Mouse (Mus musculus) kidney, postnatal 14 days (tissue): ENCODE measurements around the gene Tbc1d9.
"Not testable (repeated sequence)": the region's sequence is repeated elsewhere in the genome, so short reads cannot be mapped to it uniquely, and the experiment has no call there.

ENCODE experiments used
- DNase-seq: peaks from one replicate; pipeline ENCODE4 v3.0.0; 2022; ENCODE audit warnings: mixed read lengths

Tbc1d9 gene

DNA sequence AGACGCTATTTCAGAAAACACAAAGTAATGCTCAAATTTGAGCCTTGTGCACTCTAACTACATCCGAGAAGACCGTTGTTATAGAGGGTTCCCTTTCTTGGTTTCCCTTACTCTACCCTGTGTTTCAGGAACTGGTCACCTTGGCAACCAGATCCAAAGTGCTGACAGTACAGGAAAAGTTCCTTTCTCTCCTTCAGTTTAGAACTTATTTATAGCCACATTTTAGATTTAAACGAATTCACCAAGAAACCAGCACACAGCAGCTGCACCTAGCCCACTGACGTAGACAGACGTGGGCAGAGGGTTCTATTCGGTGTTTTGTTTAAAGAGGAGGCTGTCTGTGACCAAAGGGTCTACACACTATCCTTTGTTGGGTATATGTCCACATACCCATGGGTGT is 79.0 kb downstream of the Tbc1d9 start:
- no peak for DNase-seq

DNA sequence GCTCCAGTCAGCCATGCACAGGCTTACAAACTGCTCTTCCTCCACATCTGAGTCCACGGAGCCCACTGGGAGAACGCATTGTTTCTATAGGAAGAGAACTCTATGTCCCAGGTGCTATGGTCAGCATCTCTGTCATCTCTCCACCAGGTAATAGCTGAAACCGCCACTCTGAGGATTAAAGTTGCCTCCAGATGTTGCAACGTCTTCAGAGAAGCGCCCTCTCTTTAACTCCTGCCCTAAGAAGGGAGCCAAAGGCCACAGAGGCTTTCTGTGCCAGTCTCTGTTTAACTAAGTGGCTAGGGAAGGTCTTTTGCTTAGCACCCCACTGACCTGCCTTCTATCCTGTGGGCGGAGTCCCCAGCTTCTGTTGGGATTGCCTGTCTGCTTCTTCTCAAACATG is 85.7 kb downstream of the Tbc1d9 start:
- DNase-seq, result no peak

DNA sequence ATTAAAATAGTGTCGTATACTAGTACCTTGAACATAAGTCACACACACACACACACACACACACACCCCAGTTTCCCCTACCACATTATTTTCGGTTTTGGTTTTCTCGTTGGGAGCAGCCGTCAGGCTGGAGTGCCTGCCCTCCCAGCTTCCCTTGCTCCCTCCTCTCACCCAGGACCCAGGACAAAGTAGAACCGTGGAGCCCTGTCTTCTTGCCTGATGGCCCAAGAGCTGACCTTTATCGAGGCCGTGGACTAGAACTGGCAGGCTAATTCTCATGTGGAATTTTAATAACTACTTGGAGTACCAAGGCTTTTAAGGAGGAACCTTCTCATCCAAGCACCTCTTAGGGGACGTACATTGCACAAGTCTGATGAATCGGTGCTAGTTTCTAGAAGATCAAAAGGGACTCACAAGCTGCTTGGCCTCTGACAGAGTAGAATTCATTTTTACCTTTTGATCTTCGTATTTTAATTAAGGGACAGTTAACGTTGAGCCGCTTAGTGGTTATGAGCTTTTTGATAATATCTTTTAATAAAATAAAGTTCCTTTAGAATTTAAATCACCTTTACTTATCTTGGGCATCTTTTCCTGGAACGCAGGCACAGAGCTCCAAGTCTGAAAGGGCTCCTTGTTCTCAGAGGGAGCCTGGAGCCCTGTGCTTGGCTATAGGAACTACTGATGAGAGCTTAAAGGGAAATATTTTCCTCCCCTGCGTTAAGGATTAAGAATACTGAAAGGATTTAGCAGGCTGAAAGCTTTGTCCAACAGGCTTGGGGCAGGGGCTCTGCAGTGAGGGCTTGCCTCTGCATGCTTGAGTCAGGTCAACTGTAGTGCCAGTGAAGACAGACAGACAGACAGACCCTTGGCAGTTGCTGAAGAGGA is 86.5 kb downstream of the Tbc1d9 start:
- no peak for DNase-seq

- DNase-seq, result no peak
These were observed 87.6 kb downstream of the Tbc1d9 start for GRCm38 (mm10) chr8:83252791-83253190.

DNA sequence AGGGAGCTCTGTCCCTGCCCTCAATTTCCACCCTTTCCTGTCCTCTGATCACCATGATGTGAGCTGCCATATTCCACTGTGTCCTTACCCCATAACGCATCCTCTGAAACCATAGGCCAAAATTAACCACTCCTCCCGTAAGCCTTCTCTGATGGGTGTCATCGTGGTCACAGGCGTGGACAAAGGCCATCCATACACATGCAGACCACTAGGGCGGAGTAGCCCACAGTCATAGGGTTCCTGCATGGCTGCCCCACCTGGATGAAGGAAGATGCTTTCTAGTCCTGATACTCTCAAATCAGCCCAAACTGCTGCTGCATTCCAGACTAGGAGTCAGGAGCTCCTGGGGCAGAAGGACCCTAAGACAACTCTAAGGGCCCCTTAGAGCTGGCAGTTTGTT is 92.5 kb downstream of the Tbc1d9 start:
- no peak for DNase-seq

DNA sequence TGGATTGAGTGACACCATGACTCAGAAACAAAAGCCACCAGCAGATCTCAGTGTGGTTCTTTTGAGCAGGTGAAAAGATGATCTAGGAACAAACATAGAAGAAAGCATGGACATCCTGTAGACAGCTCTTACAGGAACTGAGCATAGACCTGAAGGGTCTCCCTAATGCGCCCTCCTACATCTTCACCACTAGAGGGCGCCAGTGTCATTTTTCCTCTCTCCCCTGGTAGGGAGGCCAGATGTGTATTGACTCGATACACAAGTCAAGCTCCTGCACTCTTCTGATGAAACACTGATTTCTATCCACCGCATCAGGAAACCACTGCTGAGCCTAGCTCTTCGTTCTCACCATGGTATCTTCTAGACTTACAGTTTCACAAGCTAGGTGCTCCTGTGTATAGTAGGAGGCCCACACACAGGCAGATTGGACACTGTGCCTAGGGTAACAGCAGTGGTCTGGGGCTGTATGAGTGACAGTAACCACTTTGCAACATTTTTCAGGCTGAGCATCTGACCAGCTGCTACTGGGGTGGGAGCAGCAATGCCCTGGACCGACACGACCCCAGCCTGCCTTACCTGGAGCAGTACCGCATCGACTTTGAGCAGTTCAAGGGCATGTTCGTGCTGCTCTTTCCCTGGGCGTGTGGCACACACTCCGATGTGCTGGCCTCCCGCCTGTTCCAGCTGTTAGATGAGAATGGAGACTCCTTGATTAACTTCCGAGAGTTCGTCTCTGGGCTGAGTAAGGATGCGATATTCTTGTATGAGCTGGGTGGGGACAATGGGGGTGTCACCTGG is 95.5 kb downstream of the Tbc1d9 start:
- DNase-seq, result peak; percentile 59

GRCm38 (mm10) chr8:83271172-83271571 is 106.0 kb downstream of the Tbc1d9 start:
- no peak for DNase-seq

DNA sequence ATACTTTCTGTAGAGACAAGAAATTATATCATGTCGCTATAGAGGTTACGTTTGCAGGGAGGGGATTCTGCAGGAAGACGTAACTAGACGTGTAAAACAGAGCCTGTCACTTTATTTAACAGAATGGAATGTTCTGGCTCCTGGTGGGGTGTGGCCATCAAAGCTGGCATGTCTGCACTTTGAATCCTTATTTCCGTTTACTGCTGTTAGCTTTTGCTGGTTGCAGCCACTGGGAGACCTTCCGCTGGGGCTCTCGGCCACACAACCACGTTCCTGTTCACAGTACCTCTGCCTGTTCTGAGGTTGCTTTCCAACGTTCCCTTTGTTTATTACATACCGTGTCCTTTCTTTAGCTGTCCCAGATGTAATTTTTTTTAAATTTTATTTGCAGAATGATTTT is 107.3 kb downstream of the Tbc1d9 start:
- DNase-seq, result no peak

GRCm38 (mm10) chr8:83274470-83274869 is 109.3 kb downstream of the Tbc1d9 start:
- DNase-seq, result no peak

- DNase-seq, result no peak
These were observed 113.3 kb downstream of the Tbc1d9 start for GRCm38 (mm10) chr8:83278431-83278830.

GRCm38 (mm10) chr8:83285391-83285790 is 120.2 kb downstream of the Tbc1d9 start:
- no peak for DNase-seq

DNA sequence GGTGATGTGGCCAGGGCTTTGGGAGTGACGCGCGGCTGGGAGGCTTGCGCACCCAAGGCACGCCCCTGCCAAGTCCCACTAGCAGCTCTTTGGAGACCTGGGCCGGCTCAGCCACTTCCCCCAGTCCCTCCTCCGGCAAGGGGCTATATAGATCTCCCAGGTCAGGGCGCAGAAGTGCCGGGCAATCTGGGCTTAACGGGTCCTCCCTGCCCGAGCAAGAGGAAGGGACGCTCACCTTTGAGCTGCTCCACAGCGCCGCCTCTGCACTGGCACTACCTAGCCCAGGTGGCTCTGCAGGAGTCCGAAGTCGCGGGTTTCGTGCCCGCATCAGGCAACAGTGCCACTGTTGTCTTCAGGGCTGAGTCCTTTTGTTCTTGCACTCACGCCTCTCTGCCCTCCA is 125.0 kb downstream of the Tbc1d9 start, which contains the start of gene Ucp1:
Ucp1 (plus strand) TSS at position 177 of the 400 bp plus-strand sequence.
- peak; percentile 27 for DNase-seq

DNA sequence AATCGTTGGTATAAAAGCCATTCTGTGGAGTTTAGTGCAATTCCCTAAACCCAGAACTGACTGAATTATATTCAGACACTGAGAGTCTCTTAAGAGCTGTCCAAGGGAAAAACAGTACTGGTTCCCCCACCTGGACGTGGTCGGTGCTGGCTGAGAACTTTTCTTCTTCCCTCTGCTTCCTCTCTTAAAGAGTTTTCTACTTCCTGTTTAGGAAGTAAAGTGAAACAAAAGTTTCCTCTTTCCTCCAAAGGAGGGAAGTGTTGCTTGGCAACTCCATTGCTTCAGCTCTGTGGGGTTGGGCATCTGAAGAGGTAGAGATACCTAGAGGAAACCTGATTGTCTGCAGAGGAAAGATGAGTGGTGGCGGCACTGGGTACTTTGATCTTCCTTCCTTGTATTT is 132.2 kb downstream of the Tbc1d9 start:
- DNase-seq, result no peak

- DNase-seq, result no peak
These were observed 135.0 kb downstream of the Tbc1d9 start for GRCm38 (mm10) chr8:83300135-83300534.

DNA sequence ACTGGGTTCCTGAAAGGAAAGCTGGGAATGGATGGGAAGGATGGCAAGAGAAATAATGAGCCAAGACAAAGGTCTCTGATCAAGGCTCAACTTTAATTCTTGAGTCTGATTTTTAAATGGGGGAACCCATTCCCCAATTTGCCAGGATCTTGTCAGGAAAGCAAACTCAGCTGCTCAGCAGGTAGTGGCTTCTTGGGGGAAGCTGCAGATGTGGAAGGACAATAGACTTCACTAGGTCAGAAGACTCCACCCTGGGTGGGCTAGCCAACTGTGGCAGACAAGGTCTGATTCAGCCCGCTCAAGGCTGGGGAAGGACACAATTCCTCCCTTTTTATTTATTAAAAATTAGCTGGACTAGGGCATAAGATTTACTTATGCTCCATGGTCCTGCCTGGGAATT is 139.8 kb downstream of the Tbc1d9 start:
- no peak for DNase-seq

GRCm38 (mm10) chr8:83309836-83310235 is 144.7 kb downstream of the Tbc1d9 start:
- DNase-seq, result no peak

GRCm38 (mm10) chr8:83315084-83315483 is 149.9 kb downstream of the Tbc1d9 start:
- not testable (repeated sequence) for DNase-seq

DNA sequence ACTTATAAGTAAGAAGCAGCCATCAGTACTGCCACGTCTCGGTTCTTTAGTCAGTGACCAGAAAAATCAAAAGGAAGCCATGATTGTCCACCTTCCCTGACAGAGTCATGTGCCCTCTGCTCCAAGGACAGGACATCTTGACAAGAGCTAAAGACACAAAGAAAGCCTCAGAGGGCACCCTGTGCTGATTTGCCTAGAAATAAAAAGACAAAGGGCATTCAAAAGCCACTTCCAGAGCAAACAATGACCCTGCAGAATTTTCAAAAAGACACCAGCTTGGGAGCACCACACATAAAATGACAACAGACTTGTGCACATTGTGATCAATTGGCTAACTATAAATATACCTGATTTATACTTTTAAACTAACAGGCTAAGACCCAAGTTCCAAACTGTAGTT is 150.5 kb downstream of the Tbc1d9 start:
- no peak for DNase-seq

DNA sequence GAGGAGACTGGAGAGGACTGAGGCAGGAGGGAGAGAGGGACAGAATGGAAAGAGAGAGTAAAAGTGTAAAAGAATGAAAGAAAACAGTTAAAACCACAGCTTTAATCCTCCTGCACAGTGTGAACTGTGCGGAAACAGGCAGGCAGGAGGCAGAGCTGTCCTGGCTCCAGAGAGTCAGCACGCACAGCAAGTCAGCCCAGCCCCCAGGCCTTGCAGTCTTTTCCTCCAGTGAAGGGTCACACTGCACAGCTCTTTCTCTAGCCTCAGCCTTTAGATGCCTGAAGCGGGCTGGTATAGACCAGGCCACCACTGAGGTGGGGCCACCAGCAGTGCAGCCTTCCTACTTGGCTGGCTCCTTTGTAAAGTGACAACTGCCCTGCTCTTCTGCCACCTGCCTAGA is 155.4 kb downstream of the Tbc1d9 start:
- DNase-seq, result no peak

GRCm38 (mm10) chr8:83322374-83322773 is 157.2 kb downstream of the Tbc1d9 start:
- DNase-seq, result no peak
